Mouse (Mus musculus) spleen, adult 2 months (tissue): ENCODE measurements around the gene Gnb3. TPM values are rescaled to one million over a fixed set of nuclear protein-coding genes. Genes with fewer than 3 reads are reported as not detected.
A peak's percentile ranks its signal among the peaks of the same experiment; 100 is the strongest.
"Not testable (repeated sequence)": the region's sequence is repeated elsewhere in the genome, so short reads cannot be mapped to it uniquely, and the experiment has no call there.

ENCODE experiments used
- DNase-seq, 2 experiments: peaks; one replicate each; pipeline versions ENCODE4 v3.0.0 to v3.0.0-alpha.2; 2012 to 2021; ENCODE audit warnings: low spot score in 2 of 2, low read depth in 1 of 2
- H3K27ac ChIP-seq: fragments of 200-500 bp; 2 replicates; pipeline ENCODE4 v1.5.1; 2012; ENCODE audit warnings: low read length, inconsistent platforms; ENCODE audit not compliant: insufficient read depth
- H3K27me3 ChIP-seq: fragments of 200-500 bp; 2 replicates; pipeline ENCODE4 v1.6.1; 2012; ENCODE audit warnings: mild to moderate bottlenecking, moderate library complexity, low read length, inconsistent platforms; ENCODE audit not compliant: control insufficient read depth, insufficient read depth
- H3K36me3 ChIP-seq: fragments of 200-500 bp; 2 replicates; pipeline ENCODE4 v1.6.1; 2012; ENCODE audit warnings: mild to moderate bottlenecking, low read length, inconsistent platforms; ENCODE audit not compliant: control insufficient read depth, insufficient read depth
- H3K4me1 ChIP-seq: fragments of 200-500 bp; 2 replicates; pipeline ENCODE4 v1.6.1; 2011; ENCODE audit warnings: inconsistent platforms; ENCODE audit not compliant: control insufficient read depth, insufficient read depth, insufficient read length
- H3K4me3 ChIP-seq: fragments of 200-500 bp; 2 replicates; pipeline ENCODE4 v1.5.1; 2011; ENCODE audit warnings: mild to moderate bottlenecking, inconsistent platforms; ENCODE audit not compliant: insufficient read depth, insufficient read length; ENCODE audit errors: extremely low read depth
- CTCF ChIP-seq: fragments of 200-500 bp; IDR thresholded peaks from 2 replicates; pipeline ENCODE4 v1.5.1; 2011; ENCODE audit warnings: mild to moderate bottlenecking, inconsistent platforms; ENCODE audit not compliant: insufficient read depth, insufficient read length, insufficient replicate concordance; ENCODE audit errors: extremely low read depth
- POLR2A ChIP-seq: fragments of 200-500 bp; IDR thresholded peaks from 2 replicates; pipeline ENCODE4 v1.6.1; 2011; ENCODE audit warnings: low read depth, low read length, inconsistent platforms
- WGBS: fragments of 180-500 bp; shearing (Covaris S2); methylation state at CpG from one replicate; pipeline ENCODE4 v1.1.7; 2018; 5-methylcytosine and 5-hydroxymethylcytosine counted together
- polyA plus RNA-seq: library from polyadenylated mRNA; depleted of rRNA; stranded (reverse); fragments of >200 nt; gene quantifications from 2 replicates; pipeline ENCODE4 v1.2.3, GENCODE M21; 2012

The Gnb3 gene
- polyA plus RNA-seq, 1 experiment: 0.37 TPM

GRCm38 (mm10) chr6:124847305-124847704, 7.2 kb upstream of the Gnb3 start:
- Histone ChIP-seq H3K27ac (no peak overlapping the region), H3K27me3 (no peaks in the 10 kb centered on the region), H3K4me3 (no peak overlapping the region), H3K36me3 (no peaks in the 10 kb centered on the region), H3K4me1 (no peaks in the 10 kb centered on the region)
- WGBS: 23% methylated on average over 9 of the region's 9 CpGs
- peak; percentile 74 to 84 for DNase-seq
- TF ChIP-seq CTCF (peak; percentile 88; the same call in 1 of the 2 replicates), POLR2A (no peak)

GRCm38 (mm10) chr6:124839805-124840204, 270 bp downstream of the Gnb3 start:
- WGBS: 54% methylated on average over 8 of the region's 8 CpGs
- no peaks in the 10 kb centered on the region for H3K36me3 ChIP-seq
- no peaks in the 10 kb centered on the region; the same call in 1 of the 2 replicates for H3K4me1 ChIP-seq
- H3K27me3 ChIP-seq: no peaks in the 10 kb centered on the region
- TF ChIP-seq POLR2A: no peak
- no peak for TF ChIP-seq CTCF
- DNase-seq: no peak
- no peak overlapping the region for H3K4me3 ChIP-seq
- H3K27ac ChIP-seq: no peak overlapping the region

- DNase-seq: no peak
- Histone ChIP-seq H3K36me3 (no peaks in the 10 kb centered on the region), H3K27me3 (no peaks in the 10 kb centered on the region), H3K4me1 (no peaks in the 10 kb centered on the region; the same call in 1 of the 2 replicates), H3K4me3 (no peak overlapping the region), H3K27ac (no peak overlapping the region)
- TF ChIP-seq POLR2A (no peak), CTCF (no peak)
- 82% methylated on average over 7 of the region's 7 CpGs for WGBS
These were observed 3.7 kb downstream of the Gnb3 start for GRCm38 (mm10) chr6:124836411-124836810.

- Histone ChIP-seq H3K27me3 (no peaks in the 10 kb centered on the region), H3K4me1 (no peaks in the 10 kb centered on the region; the same call in 1 of the 2 replicates), H3K4me3 (no peak overlapping the region), H3K27ac (no peak overlapping the region), H3K36me3 (no peaks in the 10 kb centered on the region)
- no peak for DNase-seq
- TF ChIP-seq POLR2A (no peak), CTCF (no peak)
- WGBS: 98% methylated on average over 10 of the region's 10 CpGs
These were observed 4.5 kb downstream of the Gnb3 start for GRCm38 (mm10) chr6:124835531-124835930.

- Histone ChIP-seq H3K36me3 (no peaks in the 10 kb centered on the region), H3K27me3 (no peaks in the 10 kb centered on the region), H3K4me1 (peaks cover 3% of the 10 kb centered on the region; the same call in 1 of the 2 replicates), H3K4me3 (no peak overlapping the region), H3K27ac (no peak overlapping the region)
- TF ChIP-seq CTCF (no peak), POLR2A (no peak)
- DNase-seq: no peak
- WGBS: 82% methylated on average over 6 of the region's 6 CpGs
These were observed 5.5 kb downstream of the Gnb3 start for GRCm38 (mm10) chr6:124834512-124835081.

GRCm38 (mm10) chr6:124831649-124832048, 8.4 kb downstream of the Gnb3 start:
- WGBS: 96% methylated on average over 8 of the region's 8 CpGs
- no peak for DNase-seq
- no peaks in the 10 kb centered on the region for H3K36me3 ChIP-seq
- no peak overlapping the region for H3K27ac ChIP-seq
- H3K4me3 ChIP-seq: no peak overlapping the region
- no peaks in the 10 kb centered on the region for H3K27me3 ChIP-seq
- TF ChIP-seq POLR2A (no peak), CTCF (no peak)
- peaks cover 8% of the 10 kb centered on the region; the same call in 1 of the 2 replicates for H3K4me1 ChIP-seq

- H3K4me3 ChIP-seq, H3K4me1 ChIP-seq, H3K27me3 ChIP-seq, H3K27ac ChIP-seq, H3K36me3 ChIP-seq, DNase-seq: not testable (repeated sequence)
- 95% methylated on average over 4 of the region's 4 CpGs for WGBS
These were observed 8.9 kb downstream of the Gnb3 start for GRCm38 (mm10) chr6:124831199-124831598.
